Mouse (Mus musculus) embryonic stem cell, embryonic (primary cell): ENCODE results near the gene Rnf151.

Experiments used
- CTCF ChIA-PET, 4 experiments: fragments of 300-600 bp in 2 of 4; fragments of 350-600 bp in 2 of 4; sonication (Branson Sonifier 250); formaldehyde crosslinking; loops; one replicate each; lab custom pipeline; 2022; ENCODE audit warnings: inconsistent platforms in 2 of 4; lab: Charles Lee
- POLR2A ChIA-PET, 4 experiments: fragments of 300-600 bp in 2 of 4; fragments of 350-600 bp in 2 of 4; sonication (Branson Sonifier 250); formaldehyde crosslinking; loops; one replicate each; lab custom pipeline; 2022; ENCODE audit warnings: antibody characterized with exemption in 4 of 4, inconsistent platforms in 1 of 4; lab: Charles Lee

Rnf151 gene

GRCm38 (mm10) chr17:24738238-24738637 lies 20.4 kb upstream of the Rnf151 start:
- ChIA-PET CTCF (interaction anchor here in 1 of 4 experiments (3.1 kb wide), 1 partner anchor 7 kb away, joined by 17 read pairs; no protein-coding TSS in a partner anchor), POLR2A (interaction anchor here in 2 of 4 experiments (0.7 to 16.1 kb wide), 4 partner anchors 17 to 210 kb away, joined by 3 to 268 read pairs (median 5); partner anchors contain the start of genes Ndufb10 (in 1 of the 2), Rnf151 (in 1 of the 2), Rpl3l (in 1 of the 2) and Rps2 (in 1 of the 2))

- CTCF ChIA-PET, result interaction anchor here in 3 of 4 experiments (0.6 to 3.1 kb wide), 13 partner anchors 8 to 548 kb away, joined by 3 to 17 read pairs (median 3); partner anchors contain the start of genes Ndufb10 (in 3 of the 3), Hs3st6 (in 1 of the 3) and Mlst8 (in 1 of the 3)
- POLR2A ChIA-PET, result interaction anchor here (0.6 to 16.1 kb wide), 46 partner anchors 8 to 486 kb away, joined by 3 to 268 read pairs (median 5); partner anchors contain the start of genes Fahd1 (in 3 of the 4), Ndufb10 (in 3 of the 4), Hs3st6 (in 2 of the 4) and Pkd1 (in 2 of the 4)
Observed at GRCm38 (mm10) chr17:24737135-24737810, 19.4 kb upstream of the Rnf151 start.

- POLR2A ChIA-PET, result interaction anchor here (0.6 to 16.1 kb wide), 73 partner anchors 8 to 1097 kb away, joined by 3 to 268 read pairs (median 4); partner anchors contain the start of genes Fahd1 (in 3 of the 4), Meiob (in 3 of the 4), Ndufb10 (in 3 of the 4) and Traf7 (in 3 of the 4)
Observed at GRCm38 (mm10) chr17:24736330-24737051, 18.6 kb upstream of the Rnf151 start, which contains the start of gene Msrb1. Msrb1 (plus strand) TSS chr17:24736642.

GRCm38 (mm10) chr17:24735446-24735845 lies 17.6 kb upstream of the Rnf151 start:
- ChIA-PET POLR2A (interaction anchor here in 3 of 4 experiments (0.6 to 16.1 kb wide), 26 partner anchors 8 to 547 kb away, joined by 3 to 268 read pairs (median 8); partner anchors contain the start of genes Hs3st6 (in 2 of the 3), Meiob (in 2 of the 3), Ndufb10 (in 2 of the 3) and Rnf151 (in 2 of the 3)), CTCF (interaction anchor here in 2 of 4 experiments (1.0 to 3.1 kb wide), 8 partner anchors 8 to 59 kb away, joined by 3 to 17 read pairs (median 6); partner anchors contain the start of genes Ndufb10 (in 2 of the 2) and Rpl3l (in 1 of the 2))

More at GRCm38 (mm10) chr17:24736330-24737051, 18.6 kb upstream of the Rnf151 start, which contains the start of gene Msrb1:
- CTCF ChIA-PET, result interaction anchor here (0.5 to 3.1 kb wide), 20 partner anchors 8 to 549 kb away, joined by 3 to 17 read pairs (median 3); partner anchors contain the start of genes Ndufb10 (in 3 of the 4), Hs3st6 (in 1 of the 4), Mlst8 (in 1 of the 4) and Rpl3l (in 1 of the 4)

GRCm38 (mm10) chr17:24734513-24734912 lies 16.6 kb upstream of the Rnf151 start:
- CTCF ChIA-PET, result interaction anchor here in 2 of 4 experiments (0.7 to 1.8 kb wide), 3 partner anchors 10 to 229 kb away, joined by 3 to 6 read pairs (median 5); partner anchors contain the start of gene Ndufb10 (in 1 of the 2)
- POLR2A ChIA-PET, result interaction anchor here in 3 of 4 experiments (1.4 to 16.1 kb wide), 3 partner anchors 12 to 15 kb away, joined by 3 to 268 read pairs (median 75); partner anchors contain the start of genes Ndufb10 (in 2 of the 3), Rnf151 (in 1 of the 3), Rpl3l (in 1 of the 3) and Rps2 (in 1 of the 3)

- ChIA-PET POLR2A (interaction anchor here in 2 of 4 experiments (0.8 to 16.1 kb wide), 13 partner anchors 10 to 254 kb away, joined by 3 to 268 read pairs (median 4); partner anchors contain the start of genes Ndufb10 (in 2 of the 2), Rnf151 (in 2 of the 2), Rps2 (in 2 of the 2) and Hs3st6 (in 1 of the 2)), CTCF (interaction anchor here in 3 of 4 experiments (0.6 to 2.1 kb wide), 4 partner anchors 9 to 105 kb away, joined by 3 to 6 read pairs (median 4); partner anchors contain the start of gene Ndufb10 (in 1 of the 3))
Observed at GRCm38 (mm10) chr17:24733434-24734050, 15.7 kb upstream of the Rnf151 start.

- CTCF ChIA-PET, result interaction anchor here in 3 of 4 experiments (0.6 to 2.1 kb wide), 6 partner anchors 8 to 209 kb away, joined by 4 to 6 read pairs (median 6); partner anchors contain the start of gene Ndufb10 (in 1 of the 3)
- POLR2A ChIA-PET, result interaction anchor here (0.6 to 16.1 kb wide), 23 partner anchors 8 to 538 kb away, joined by 3 to 268 read pairs (median 4); partner anchors contain the start of genes Ndufb10 (in 3 of the 4), Rnf151 (in 3 of the 4), Rps2 (in 3 of the 4) and Hs3st6 (in 2 of the 4)
Observed at GRCm38 (mm10) chr17:24732233-24732935, 14.5 kb upstream of the Rnf151 start.

GRCm38 (mm10) chr17:24730787-24731186 lies 12.9 kb upstream of the Rnf151 start:
- POLR2A ChIA-PET, result interaction anchor here (0.6 to 16.1 kb wide), 13 partner anchors 8 to 182 kb away, joined by 3 to 268 read pairs (median 3); partner anchors contain the start of genes Ndufb10 (in 2 of the 4), Pkd1 (in 2 of the 4), Hs3st6 (in 1 of the 4) and Meiob (in 1 of the 4)
- CTCF ChIA-PET, result no interaction called here

- ChIA-PET CTCF (interaction anchor here in 2 of 4 experiments (0.6 to 1.2 kb wide), 4 partner anchors 8 to 27 kb away, joined by 3 read pairs; partner anchors contain the start of gene Msrb1 (in 1 of the 2)), POLR2A (interaction anchor here in 3 of 4 experiments (0.7 to 16.1 kb wide), 22 partner anchors 6 to 250 kb away, joined by 3 to 268 read pairs (median 5); partner anchors contain the start of genes Msrb1 (in 2 of the 3), Rnf151 (in 2 of the 3), Rps2 (in 2 of the 3) and Hs3st6 (in 1 of the 3))
Observed at GRCm38 (mm10) chr17:24729067-24729466, 11.2 kb upstream of the Rnf151 start.

- ChIA-PET POLR2A (interaction anchor here in 3 of 4 experiments (0.6 to 16.1 kb wide), 26 partner anchors 6 to 933 kb away, joined by 3 to 268 read pairs (median 4); partner anchors contain the start of genes Msrb1 (in 3 of the 3), Meiob (in 2 of the 3), Mlst8 (in 2 of the 3) and Rnf151 (in 2 of the 3)), CTCF (interaction anchor here in 2 of 4 experiments (0.9 to 1.2 kb wide), 4 partner anchors 8 to 11 kb away, joined by 3 read pairs; partner anchors contain the start of genes Msrb1 (in 1 of the 2), Rnf151 (in 1 of the 2) and Rps2 (in 1 of the 2))
Observed at GRCm38 (mm10) chr17:24728184-24728583, 10.3 kb upstream of the Rnf151 start.

- POLR2A ChIA-PET, result interaction anchor here in 3 of 4 experiments (0.7 to 16.1 kb wide), 23 partner anchors 6 to 290 kb away, joined by 3 to 268 read pairs (median 4); partner anchors contain the start of genes Meiob (in 2 of the 3), Mlst8 (in 2 of the 3), Msrb1 (in 2 of the 3) and Rnf151 (in 2 of the 3)
- CTCF ChIA-PET, result interaction anchor here in 3 of 4 experiments (0.7 to 1.4 kb wide), 4 partner anchors 8 to 233 kb away, joined by 3 to 4 read pairs (median 3); partner anchors contain the start of genes Msrb1 (in 1 of the 3), Rnf151 (in 1 of the 3) and Rps2 (in 1 of the 3)
Observed at GRCm38 (mm10) chr17:24727618-24728017, 9.8 kb upstream of the Rnf151 start, which contains the start of gene Rpl3l. Rpl3l (plus strand) TSS chr17:24727820.

GRCm38 (mm10) chr17:24725637-24726390 lies 8.0 kb upstream of the Rnf151 start:
- ChIA-PET POLR2A (interaction anchor here in 2 of 4 experiments (0.8 to 14.7 kb wide), 12 partner anchors 8 to 247 kb away, joined by 3 to 268 read pairs (median 8); partner anchors contain the start of genes Msrb1 (in 2 of the 2), Hs3st6 (in 1 of the 2), Mlst8 (in 1 of the 2) and Rnf151 (in 1 of the 2)), CTCF (interaction anchor here in 2 of 4 experiments (0.6 to 1.6 kb wide), 10 partner anchors 9 to 333 kb away, joined by 3 to 10 read pairs (median 3); partner anchors contain the start of genes Msrb1 (in 1 of the 2) and Traf7 (in 1 of the 2))

- ChIA-PET CTCF (interaction anchor here (0.6 to 1.6 kb wide), 12 partner anchors 7 to 1033 kb away, joined by 3 to 8 read pairs (median 4); partner anchors contain the start of genes Msrb1 (in 2 of the 4), Nthl1 (in 1 of the 4), Tbl3 (in 1 of the 4) and Tsc2 (in 1 of the 4)), POLR2A (interaction anchor here (0.6 to 14.7 kb wide), 35 partner anchors 8 to 550 kb away, joined by 3 to 268 read pairs (median 6); partner anchors contain the start of genes Tbl3 (in 3 of the 4), Traf7 (in 3 of the 4), Eme2 (in 2 of the 4) and Meiob (in 2 of the 4))
Observed at GRCm38 (mm10) chr17:24724184-24724583, 6.3 kb upstream of the Rnf151 start, which contains the start of gene Ndufb10. Ndufb10 (minus strand) TSS chr17:24724478.
